Comparison of ENCODE assay signal across 8 mouse cellular contexts in genomic region chr7:101393694-101394504, GRCm38 (mm10). TPM values are rescaled to one million over a fixed set of nuclear protein-coding genes. Genes with fewer than 3 reads are reported as not detected.
DNase-seq lines count a peak whose midpoint lies in the region; ATAC-seq and TF ChIP-seq lines count a peak whose summit lies in the region.

No protein-coding gene starts in this region.

- ATAC-seq in heart, embryonic 14.5 days (ENCODE audit: insufficient number of reproducible peaks, insufficient read depth, low FRiP score, low read depth): peak; percentile 68
- ATAC-seq in midbrain, embryonic 16.5 days: peak; percentile 12; the same call in 1 of the 2 replicates

- H3K36me3 ChIP-seq in ES-E14 (ENCODE audit: control insufficient read depth, insufficient read depth, low read length, poor library complexity, severe bottlenecking): peaks cover 19% of the 10 kb centered on the region; the same call in 1 of the 2 replicates
- H3K36me3 ChIP-seq in heart, embryonic 14.5 days (ENCODE audit: control insufficient read depth, insufficient read depth, low read length): peaks cover 28% of the 10 kb centered on the region
- H3K36me3 ChIP-seq in midbrain, embryonic 16.5 days (ENCODE audit: control insufficient read depth, insufficient read depth, low read length): no peaks in the 10 kb centered on the region

- no peaks in the 10 kb centered on the region for H3K27me3 ChIP-seq in heart, embryonic 14.5 days (ENCODE audit: control insufficient read depth, insufficient read depth, low read length)
- no peaks in the 10 kb centered on the region for H3K27me3 ChIP-seq in midbrain, embryonic 16.5 days (ENCODE audit: control insufficient read depth, insufficient read depth, low read depth, low read length)

- H3K9ac ChIP-seq in ES-E14 (ENCODE audit: insufficient read depth, low read depth, low read length, poor library complexity, severe bottlenecking): no peak overlapping the region
- H3K9ac ChIP-seq in heart, embryonic 14.5 days (ENCODE audit: low read length): peak overlapping the region; percentile 55; the same call in 1 of the 2 replicates
- 0 out of 2 replicates have a peak overlapping the region, but pooled peaks have one; percentile 10 for H3K9ac ChIP-seq in midbrain, embryonic 16.5 days (ENCODE audit: low read depth, low read length)

- H3K4me3 ChIP-seq in ES-E14 (ENCODE audit: insufficient read depth in 1 of 2, low read depth in 1 of 2, low read length in 2 of 2, poor library complexity in 1 of 2, severe bottlenecking in 1 of 2): peak overlapping the region; percentile 9 to 29; a peak in 2 of 4 replicates
- H3K4me3 ChIP-seq in heart, embryonic 14.5 days (ENCODE audit: control insufficient read depth in 1 of 2, insufficient read depth in 1 of 2, low read depth in 1 of 2, low read length in 2 of 2): peak overlapping the region in 1 of 2 experiments; percentile 15; a peak in 2 of 4 replicates
- H3K4me3 ChIP-seq in midbrain, embryonic 16.5 days (ENCODE audit: low read depth, low read length): no peak overlapping the region

- peaks cover 0 to 9% of the 10 kb centered on the region in 2 experiments; a peak in 1 of 4 replicates for H3K4me1 ChIP-seq in ES-E14 (ENCODE audit: control insufficient read depth in 2 of 2, insufficient read depth in 2 of 2, low read length in 2 of 2, poor library complexity in 1 of 2)
- peaks cover 48% of the 10 kb centered on the region in 2 experiments for H3K4me1 ChIP-seq in heart, embryonic 14.5 days (ENCODE audit: control insufficient read depth in 2 of 2, insufficient read depth in 2 of 2, low read length in 2 of 2)
- no peaks in the 10 kb centered on the region for H3K4me1 ChIP-seq in midbrain, embryonic 16.5 days (ENCODE audit: control insufficient read depth, insufficient read depth, low read length)

- in situ Hi-C loops in ES-E14 (cut with MboI; ENCODE audit: low sequenced_read_pairs in 2 of 2, unreplicated experiment in 2 of 2): no loop called here

- peak overlapping the region; percentile 47 for H3K4me2 ChIP-seq in heart, embryonic 14.5 days (ENCODE audit: low read length)
- no peak overlapping the region for H3K4me2 ChIP-seq in midbrain, embryonic 16.5 days (ENCODE audit: low read length)

- H3K27ac ChIP-seq in ES-E14 (ENCODE audit: insufficient read depth, low read depth, low read length, poor library complexity, severe bottlenecking): 0 out of 2 replicates have a peak overlapping the region, but pooled peaks have one; percentile 47
- H3K27ac ChIP-seq in heart, embryonic 14.5 days (replicated peaks in 1 of 2; ENCODE audit: control insufficient read depth in 1 of 2, insufficient read depth in 1 of 2, low read depth in 2 of 2, low read length in 2 of 2): peak overlapping the region; percentile 78 to 86
- H3K27ac ChIP-seq in midbrain, embryonic 16.5 days (ENCODE audit: low read length): no peak overlapping the region

- DNase-seq in ES-E14 (ENCODE audit: low read depth, low spot score): peak; percentile 65
- DNase-seq in embryo, embryonic 9.5 days (ENCODE audit: extremely low spot score): peak; percentile 47
- peak; percentile 80 to 87 for DNase-seq in kidney, postnatal 4 days
- no peak for DNase-seq in cerebellum, adult 9-11 months
- DNase-seq in thymus, adult 18-20 months: no peak
- no peak for DNase-seq in frontal cortex, postnatal 14 days (ENCODE audit: low spot score in 2 of 2)

- no peaks in the 10 kb centered on the region for H3K9me3 ChIP-seq in ES-E14 (ENCODE audit: control insufficient read depth, insufficient read depth, low read depth, low read length)
- H3K9me3 ChIP-seq in heart, embryonic 14.5 days (ENCODE audit: control insufficient read depth, low read length): no peaks in the 10 kb centered on the region
- no peaks in the 10 kb centered on the region for H3K9me3 ChIP-seq in midbrain, embryonic 16.5 days (replicated peaks; ENCODE audit: control insufficient read depth, low read length, poor library complexity, severe bottlenecking)

- WGBS in heart, embryonic 14.5 days: 43% methylated on average over 8 of the region's 8 CpGs
- WGBS in midbrain, embryonic 16.5 days: 46% methylated on average over 8 of the region's 8 CpGs

TF ChIP-seq in ES-E14, 5 proteins besides CTCF, POLR2A, EP300 and RAD21:
- TF ChIP-seq CHD2 (IDR thresholded peaks at IDR 0.05; ENCODE audit: low read depth, low read length) (no peak), HCFC1 (IDR thresholded peaks at IDR 0.05; ENCODE audit: borderline replicate concordance, insufficient read depth, low read length) (no peak), MAFK (IDR thresholded peaks at IDR 0.05; ENCODE audit: insufficient read depth, low read depth, low read length) (no peak), ZNF384 (IDR thresholded peaks at IDR 0.05; ENCODE audit: low read depth, low read length) (no peak), ZC3H11A (IDR thresholded peaks at IDR 0.05; ENCODE audit: borderline replicate concordance, low read depth, low read length) (no peak)

RNA-seq across cellular contexts. Expression of gene Gm45837, which starts 16.8 kb away (rescaled TPM):
- total RNA-seq in ES-E14 (2012; rRNA removed): not detected in 2 replicates
- 0.26 TPM in 1 of 2 replicates, not detected in the other for polyA plus RNA-seq in heart, embryonic 14.5 days (2014; fragmentation: Nextera tagmentation; extraction: Ambion mirVana)
- 0.65 and 0.69 TPM in 2 replicates for polyA plus RNA-seq in midbrain, embryonic 16.5 days (2015; fragmentation: Nextera tagmentation; extraction: Ambion mirVana)

RNA-seq across cellular contexts. Expression of gene Pde2a, which starts 27.6 kb away (rescaled TPM):
- 6.2 and 12.4 TPM in 2 replicates for total RNA-seq in ES-E14 (2012; rRNA removed)
- 12.9 and 13.8 TPM in 2 replicates for polyA plus RNA-seq in heart, embryonic 14.5 days (2014; fragmentation: Nextera tagmentation; extraction: Ambion mirVana)
- 31.6 and 35.5 TPM in 2 replicates for polyA plus RNA-seq in midbrain, embryonic 16.5 days (2015; fragmentation: Nextera tagmentation; extraction: Ambion mirVana)

RNA-seq across cellular contexts. Expression of gene Arap1, which starts 46.0 kb away (rescaled TPM):
- 32.1 and 32.2 TPM in 2 replicates for total RNA-seq in ES-E14 (2012; rRNA removed)
- 26.7 and 29.2 TPM in 2 replicates for polyA plus RNA-seq in heart, embryonic 14.5 days (2014; fragmentation: Nextera tagmentation; extraction: Ambion mirVana)
- polyA plus RNA-seq in midbrain, embryonic 16.5 days (2015; fragmentation: Nextera tagmentation; extraction: Ambion mirVana): 8.8 and 11.4 TPM in 2 replicates

Comparison
In these comparisons a context has a peak if more than half of its experiments do, and no peak if none do; other contexts are left out.
1. DNase-seq: peak in ES-E14 (single experiment), embryo, embryonic 9.5 days (single experiment) and kidney, postnatal 4 days (2 of 2); none in cerebellum, adult 9-11 months (single experiment), thymus, adult 18-20 months (0 of 2) and frontal cortex, postnatal 14 days (0 of 2).